Mouse (Mus musculus) activated CD4-positive, CD25-positive, alpha-beta regulatory T cell, adult 4 months (primary cell): ENCODE data around the gene Vmn1r129. TPM values are rescaled to one million over a fixed set of nuclear protein-coding genes. Genes with fewer than 3 reads are reported as not detected.
"Not testable (repeated sequence)": the region's sequence is repeated elsewhere in the genome, so short reads cannot be mapped to it uniquely, and the experiment has no call there.

Experiments
- ATAC-seq: one replicate; pipeline ENCODE4 v1.8.0; 2017
- polyA plus RNA-seq, 2 experiments: library from polyadenylated mRNA; unstranded; fragments of 100-300 nt; shearing (Covaris generic); gene quantifications; one replicate each; pipeline ENCODE4 v1.2.1; 2017

The Vmn1r129 gene
- not detected for polyA plus RNA-seq

DNA sequence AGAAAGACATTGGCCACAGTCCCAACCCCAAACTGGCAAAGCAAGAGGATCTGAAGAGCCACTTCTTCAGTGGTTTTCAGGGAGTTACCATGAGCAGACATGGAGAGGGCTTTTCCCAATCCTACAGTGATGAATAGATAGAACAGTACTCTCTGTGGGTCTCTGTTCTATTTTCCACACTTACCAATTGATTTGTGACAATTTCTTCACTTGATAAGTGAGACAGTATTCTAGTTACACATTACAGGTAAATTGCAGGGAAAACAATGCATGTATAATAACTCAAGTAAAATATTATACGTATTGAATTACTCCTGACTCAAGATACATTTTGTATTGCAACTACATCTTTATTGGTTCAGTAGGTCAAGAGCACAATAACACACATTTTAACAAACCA, at the start of gene Vmn1r129:
TSS of gene Vmn1r129 (minus strand) at position 101 of the 400 bp plus-strand sequence.
- ATAC-seq = not testable (repeated sequence)

DNA sequence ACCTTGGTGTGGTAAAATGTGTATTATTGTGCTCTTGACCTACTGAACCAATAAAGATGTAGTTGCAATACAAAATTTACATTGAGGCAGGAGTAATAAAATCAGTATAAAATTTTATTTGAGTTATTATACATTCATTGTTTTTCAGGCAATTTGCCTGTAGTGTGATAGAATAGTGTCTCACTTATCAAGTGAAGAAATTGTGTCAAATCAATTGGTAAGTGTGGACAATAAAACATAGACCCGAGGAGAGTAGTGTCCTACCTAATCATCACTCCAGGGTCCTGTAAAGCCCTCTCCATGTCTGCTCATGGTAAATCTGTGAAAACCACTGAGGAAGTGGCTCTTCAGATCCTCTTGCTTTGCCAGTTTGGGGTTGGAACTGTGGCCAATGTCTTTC, 12.0 kb downstream of the Vmn1r129 start, which contains the start of gene Vmn1r128:
TSS of gene Vmn1r128 (plus strand) at position 301 of the 400 bp plus-strand sequence.
- ATAC-seq = not testable (repeated sequence)

DNA sequence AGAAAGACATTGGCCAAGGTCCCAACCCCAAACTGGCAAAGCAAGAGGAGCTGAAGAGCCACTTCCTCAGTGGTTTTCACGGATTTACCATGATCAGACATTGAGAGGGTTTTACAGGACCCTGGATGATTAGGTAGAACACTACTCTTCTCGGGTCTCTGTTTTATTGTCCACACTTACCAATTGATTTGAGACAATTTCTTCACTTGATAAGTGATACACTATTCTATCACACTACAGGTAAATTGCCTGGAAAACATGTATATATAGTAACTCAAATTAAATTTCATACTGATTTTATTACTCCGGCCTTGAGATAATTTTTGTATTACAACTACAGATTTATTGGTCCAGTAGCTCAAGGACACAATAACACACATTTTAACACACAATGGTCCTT, 41.3 kb downstream of the Vmn1r129 start, which contains the start of gene Vmn1r127:
TSS of gene Vmn1r127 (minus strand) at position 101 of the 400 bp plus-strand sequence.
- not testable (repeated sequence) for ATAC-seq

Other genes starting within 250 kb of the Vmn1r129 start
- not detected for gene Vmn1r122, start 227.2 kb downstream of the Vmn1r129 start, polyA plus RNA-seq
- not detected for gene Vmn1r123, start 199.1 kb downstream of the Vmn1r129 start, polyA plus RNA-seq
- gene Gm5157, start 170.9 kb downstream of the Vmn1r129 start, polyA plus RNA-seq = not detected
- not detected for gene Vmn1r124, start 100.7 kb downstream of the Vmn1r129 start, polyA plus RNA-seq
- not detected for gene Vmn1r125, start 89.1 kb downstream of the Vmn1r129 start, polyA plus RNA-seq
- gene Vmn1r126, start 59.8 kb downstream of the Vmn1r129 start, polyA plus RNA-seq = not detected
- gene Vmn1r127, start 41.4 kb downstream of the Vmn1r129 start, polyA plus RNA-seq = not detected
- gene Vmn1r128, start 11.9 kb downstream of the Vmn1r129 start, polyA plus RNA-seq = not detected
- under 1 TPM in 1 of 2 experiments, not detected in 1; 0.62 TPM for gene Gm6882, start 71.5 kb upstream of the Vmn1r129 start, polyA plus RNA-seq
- gene Vmn1r130, start 150.5 kb upstream of the Vmn1r129 start, polyA plus RNA-seq = not detected
- not detected for gene Vmn1r131, start 184.8 kb upstream of the Vmn1r129 start, polyA plus RNA-seq